ENCODE assay signal across 24 mouse cellular contexts in genomic region chr19:57340900-57341742, GRCm38 (mm10). TPM values are rescaled to one million over a fixed set of nuclear protein-coding genes. Genes with fewer than 3 reads are reported as not detected.
DNase-seq lines count a peak whose midpoint lies in the region; ATAC-seq and TF ChIP-seq lines count a peak whose summit lies in the region.
"Had no signal": no experiment of that assay in that cellular context is flagged by ENCODE, and none has a peak within 500 bp of the region (broad histone marks: within the 10 kb centered on the region; RNA-seq: fewer than 3 reads in every experiment).

No protein-coding gene starts in this region.

- no peak for TF ChIP-seq CTCF in lung, postnatal 0 days (IDR thresholded peaks at IDR 0.05)

- H3K36me3 ChIP-seq in lung, embryonic 15.5 days = no peaks in the 10 kb centered on the region
- H3K36me3 ChIP-seq in lung, postnatal 0 days (ENCODE audit: insufficient read depth, low read length) = no peaks in the 10 kb centered on the region
- H3K36me3 ChIP-seq: embryonic facial prominence, embryonic 10.5 days; embryonic facial prominence, embryonic 12.5 days; forebrain, embryonic 10.5 days; forebrain, embryonic 12.5 days had no signal

- no peak for ATAC-seq in lung, embryonic 15.5 days (ENCODE audit: borderline replicate concordance, extremely low read depth, low FRiP score, low TSS enrichment)
- ATAC-seq in lung, postnatal 0 days = peak; percentile 83
- ATAC-seq in erythroblast, adult 5-6 weeks (replicated peaks; ENCODE audit: low FRiP score, poor library complexity, severe bottlenecking) = no peak
- ATAC-seq: activated CD4-positive, CD25-positive, alpha-beta regulatory T cell, adult 4 months; forebrain, embryonic 14.5 days; forebrain, embryonic 16.5 days; Patski had no signal

- no peaks in the 10 kb centered on the region for H3K27me3 ChIP-seq in lung, embryonic 15.5 days
- no peaks in the 10 kb centered on the region for H3K27me3 ChIP-seq in lung, postnatal 0 days (replicated peaks; ENCODE audit: insufficient read depth, low read length)
- H3K27me3 ChIP-seq: embryonic facial prominence, embryonic 12.5 days; forebrain, embryonic 12.5 days; Patski had no signal

- peak overlapping the region; percentile 60 for H3K27ac ChIP-seq in lung, embryonic 15.5 days
- peak overlapping the region; percentile 39 for H3K27ac ChIP-seq in lung, postnatal 0 days (ENCODE audit: low read length)
- H3K27ac ChIP-seq: embryonic facial prominence, embryonic 10.5 days; embryonic facial prominence, embryonic 12.5 days; forebrain, embryonic 10.5 days; forebrain, embryonic 12.5 days had no signal

- no peak overlapping the region; the same call in 1 of the 2 replicates for H3K4me2 ChIP-seq in lung, embryonic 15.5 days
- 0 out of 2 replicates have a peak overlapping the region, but pooled peaks have one; percentile 14 for H3K4me2 ChIP-seq in lung, postnatal 0 days (replicated peaks; ENCODE audit: low read depth, low read length)
- H3K4me2 ChIP-seq: embryonic facial prominence, embryonic 12.5 days; forebrain, embryonic 12.5 days had no signal

- no peak overlapping the region for H3K9ac ChIP-seq in lung, embryonic 15.5 days
- no peak overlapping the region for H3K9ac ChIP-seq in lung, postnatal 0 days (replicated peaks; ENCODE audit: low read depth)
- H3K9ac ChIP-seq: embryonic facial prominence, embryonic 12.5 days; forebrain, embryonic 12.5 days had no signal

- DNase-seq in lung, postnatal 36 days = no peak
- DNase-seq in lung, postnatal 0 days (ENCODE audit: low spot score) = peak; percentile 72
- no peak for DNase-seq in lung, postnatal 4 days
- peak; percentile 74 for DNase-seq in testis, postnatal 14 days (ENCODE audit: low spot score)
- no peak for DNase-seq in testis, postnatal 10 days (ENCODE audit: low spot score)
- DNase-seq: adrenal gland, adult 8-10 months; adrenal gland, postnatal 14 days; adrenal gland, postnatal 36 days; cerebellum, adult 11-12 months; cerebellum, adult 2 months; cerebellum, adult 9-10 months; cerebellum, postnatal 10 days; cerebellum, postnatal 25 days had no signal

- H3K9me3 ChIP-seq in lung, embryonic 15.5 days = no peaks in the 10 kb centered on the region
- no peaks in the 10 kb centered on the region for H3K9me3 ChIP-seq in lung, postnatal 0 days (ENCODE audit: low read length)
- H3K9me3 ChIP-seq: embryonic facial prominence, embryonic 12.5 days had no signal

- TF ChIP-seq EP300 in lung, postnatal 0 days (IDR thresholded peaks at IDR 0.05) = peak; percentile 86

- no peaks in the 10 kb centered on the region; the same call in 1 of the 2 replicates for H3K4me1 ChIP-seq in lung, embryonic 15.5 days
- no peaks in the 10 kb centered on the region for H3K4me1 ChIP-seq in lung, postnatal 0 days (ENCODE audit: insufficient read depth, low read depth, low read length)
- H3K4me1 ChIP-seq: embryonic facial prominence, embryonic 10.5 days; embryonic facial prominence, embryonic 12.5 days; forebrain, embryonic 10.5 days; forebrain, embryonic 12.5 days had no signal

- 51% methylated on average over 8 of the region's 8 CpGs for WGBS in lung, embryonic 15.5 days
- 52% methylated on average over 8 of the region's 8 CpGs for WGBS in lung, postnatal 0 days

- H3K4me3 ChIP-seq in lung, embryonic 15.5 days = no peak overlapping the region
- no peak overlapping the region for H3K4me3 ChIP-seq in lung, postnatal 0 days (ENCODE audit: low read depth, low read length)
- H3K4me3 ChIP-seq: embryonic facial prominence, embryonic 10.5 days; embryonic facial prominence, embryonic 12.5 days; erythroblast, embryonic 14.5 days; forebrain, embryonic 10.5 days; forebrain, embryonic 12.5 days had no signal

RNA-seq across cellular contexts. Expression of gene Fam160b1, which starts 19.4 kb away (rescaled TPM):
- polyA plus RNA-seq in lung, embryonic 15.5 days (2015; fragmentation: Nextera tagmentation; extraction: Ambion mirVana) = 14.0 and 15.0 TPM in 2 replicates
- 14.7 and 14.9 TPM in 2 replicates for polyA plus RNA-seq in lung, postnatal 0 days (2015; fragmentation: Nextera tagmentation; extraction: Ambion mirVana)
- 6.1 and 11.5 TPM in 2 replicates for total RNA-seq in erythroblast, adult 5-6 weeks (2015; ENCODE audit: low replicate concordance)
- 5.7 and 8.6 TPM in 2 replicates for total RNA-seq in erythroblast, adult 5-6 weeks (2017; ENCODE audit: low replicate concordance)

RNA-seq across cellular contexts. Expression of gene Ablim1, which starts 26.4 kb away (rescaled TPM):
- 39.3 and 48.2 TPM in 2 replicates for polyA plus RNA-seq in lung, embryonic 15.5 days (2015; fragmentation: Nextera tagmentation; extraction: Ambion mirVana)
- 50.1 and 50.7 TPM in 2 replicates for polyA plus RNA-seq in lung, postnatal 0 days (2015; fragmentation: Nextera tagmentation; extraction: Ambion mirVana)
- total RNA-seq in erythroblast, adult 5-6 weeks (2015; ENCODE audit: low replicate concordance) = 0.42 and 1.5 TPM in 2 replicates
- 0.84 and 1.0 TPM in 2 replicates for total RNA-seq in erythroblast, adult 5-6 weeks (2017; ENCODE audit: low replicate concordance)

Comparison
In these comparisons a context has a peak if more than half of its experiments do, and no peak if none do; other contexts are left out.
1. DNase-seq: peak in lung, postnatal 0 days (single experiment) and testis, postnatal 14 days (single experiment); none in lung, postnatal 36 days (single experiment), lung, postnatal 4 days (0 of 2) and testis, postnatal 10 days (single experiment).